Mouse (Mus musculus) hindbrain, embryonic 12.5 days (tissue): Measurements from ENCODE around the gene Mapk1. TPM values are rescaled to one million over a fixed set of nuclear protein-coding genes. Genes with fewer than 3 reads are reported as not detected.

Source experiments
- ATAC-seq: fragments of 200-750 bp; cut with Nextera tagmentation; 2 replicates; pipeline ENCODE4 v1.8.0; 2017; ENCODE audit warnings: moderate TSS enrichment; ENCODE audit not compliant: low FRiP score
- H3K27ac ChIP-seq: fragments of 300-500 bp; sonication (generic); 2 replicates; pipeline ENCODE4 v1.5.1; 2016; ENCODE audit warnings: mild to moderate bottlenecking
- H3K27me3 ChIP-seq: fragments of 300-500 bp; sonication (generic); 2 replicates; pipeline ENCODE4 v1.6.1; 2016; ENCODE audit warnings: mild to moderate bottlenecking
- H3K36me3 ChIP-seq: fragments of 300-500 bp; sonication (generic); 2 replicates; pipeline ENCODE4 v1.6.1; 2016; ENCODE audit warnings: mild to moderate bottlenecking
- H3K4me1 ChIP-seq: fragments of 300-500 bp; sonication (generic); 2 replicates; pipeline ENCODE4 v1.6.1; 2016
- H3K4me2 ChIP-seq: fragments of 300-500 bp; sonication (generic); replicated peaks from 2 replicates; pipeline ENCODE4 v1.6.1; 2016; ENCODE audit warnings: mild to moderate bottlenecking
- H3K4me3 ChIP-seq: fragments of 300-500 bp; sonication (generic); 2 replicates; pipeline ENCODE4 v1.5.1; 2016; ENCODE audit warnings: mild to moderate bottlenecking
- H3K9ac ChIP-seq: fragments of 300-500 bp; sonication (generic); 2 replicates; pipeline ENCODE4 v1.6.1; 2016; ENCODE audit warnings: mild to moderate bottlenecking, moderate library complexity
- H3K9me3 ChIP-seq: fragments of 300-500 bp; sonication (generic); replicated peaks from 2 replicates; pipeline ENCODE4 v1.6.1; 2016; ENCODE audit warnings: mild to moderate bottlenecking
- WGBS: fragments of 180-500 bp; shearing (Covaris S2); methylation state at CpG from one replicate; pipeline ENCODE4 v1.1.7; 2016; 5-methylcytosine and 5-hydroxymethylcytosine counted together
- polyA plus RNA-seq: library from polyadenylated mRNA; unstranded; fragments of >200 nt; fragmentation: Nextera tagmentation; extraction: Ambion mirVana; gene quantifications from 2 replicates; pipeline ENCODE4 v1.2.1, GENCODE M21; 2016

Gene Mapk1
- polyA plus RNA-seq, 1 experiment from 2014 or later = 163 TPM

GRCm38 (mm10) chr16:17067552-17067951 lies 84.4 kb downstream of the Mapk1 start:
- ATAC-seq = no peak
- H3K4me2 ChIP-seq = no peak overlapping the region
- H3K9ac ChIP-seq = no peak overlapping the region
- 86% methylated on average over 2 of the region's 2 CpGs for WGBS
- no peak overlapping the region for H3K4me3 ChIP-seq
- 0 out of 2 replicates have a peak, but pooled peaks cover 4% of the 10 kb centered on the region for H3K36me3 ChIP-seq
- H3K27me3 ChIP-seq = no peaks in the 10 kb centered on the region
- H3K27ac ChIP-seq = no peak overlapping the region
- no peaks in the 10 kb centered on the region for H3K9me3 ChIP-seq
- H3K4me1 ChIP-seq = peaks cover 15% of the 10 kb centered on the region

GRCm38 (mm10) chr16:17069511-17070443 lies 86.6 kb downstream of the Mapk1 start, which contains the start of gene Ypel1:
TSS of gene Ypel1 (plus strand) at chr16:17069696.
- no peaks in the 10 kb centered on the region for H3K9me3 ChIP-seq
- H3K27ac ChIP-seq = peak within 1 kb of the TSS; percentile 90
- H3K36me3 ChIP-seq = peaks cover 22% of the 10 kb centered on the region
- H3K4me3 ChIP-seq = peak within 1 kb of the TSS; percentile 84
- no peaks in the 10 kb centered on the region for H3K27me3 ChIP-seq
- peak within 1 kb of the TSS; percentile 69 for H3K4me2 ChIP-seq
- H3K4me1 ChIP-seq = peaks cover 15% of the 10 kb centered on the region
- under 1% methylated on average over 70 of the region's 76 CpGs for WGBS
- ATAC-seq = peak; percentile 95
- peak within 1 kb of the TSS; percentile 90 for H3K9ac ChIP-seq

GRCm38 (mm10) chr16:17070716-17071115 lies 87.5 kb downstream of the Mapk1 start:
- Histone ChIP-seq H3K9me3 (peaks cover 3% of the 10 kb centered on the region; the same call in 1 of the 2 replicates), H3K27me3 (no peaks in the 10 kb centered on the region), H3K4me3 (peak overlapping the region; percentile 84), H3K36me3 (peaks cover 31% of the 10 kb centered on the region), H3K27ac (no peak overlapping the region), H3K9ac (peak overlapping the region; percentile 90), H3K4me1 (peaks cover 15% of the 10 kb centered on the region), H3K4me2 (peak overlapping the region; percentile 69)
- ATAC-seq = no peak
- WGBS = 57% methylated on average over 6 of the region's 6 CpGs

- Histone ChIP-seq H3K27ac (no peak overlapping the region), H3K36me3 (peaks cover 46% of the 10 kb centered on the region), H3K4me2 (no peak overlapping the region), H3K27me3 (no peaks in the 10 kb centered on the region), H3K9me3 (peaks cover 5% of the 10 kb centered on the region; the same call in 1 of the 2 replicates), H3K4me1 (peaks cover 15% of the 10 kb centered on the region), H3K4me3 (no peak overlapping the region), H3K9ac (no peak overlapping the region)
- whole genome bisulfite sequencing = 95% methylated on average over 7 of the region's 7 CpGs
- no peak for ATAC-seq
These were observed 89.8 kb downstream of the Mapk1 start for GRCm38 (mm10) chr16:17073000-17073399.

- 92% methylated on average over 2 of the region's 2 CpGs for WGBS
- no peak for ATAC-seq
- peaks cover 8% of the 10 kb centered on the region; the same call in 1 of the 2 replicates for H3K4me1 ChIP-seq
- H3K4me3 ChIP-seq = no peak overlapping the region
- no peak overlapping the region for H3K9ac ChIP-seq
- H3K9me3 ChIP-seq = peaks cover 5% of the 10 kb centered on the region; the same call in 1 of the 2 replicates
- H3K27me3 ChIP-seq = no peaks in the 10 kb centered on the region
- no peak overlapping the region for H3K27ac ChIP-seq
- H3K4me2 ChIP-seq = no peak overlapping the region
- H3K36me3 ChIP-seq = peaks cover 66% of the 10 kb centered on the region
These were observed 93.1 kb downstream of the Mapk1 start for GRCm38 (mm10) chr16:17076301-17076700.

DNA sequence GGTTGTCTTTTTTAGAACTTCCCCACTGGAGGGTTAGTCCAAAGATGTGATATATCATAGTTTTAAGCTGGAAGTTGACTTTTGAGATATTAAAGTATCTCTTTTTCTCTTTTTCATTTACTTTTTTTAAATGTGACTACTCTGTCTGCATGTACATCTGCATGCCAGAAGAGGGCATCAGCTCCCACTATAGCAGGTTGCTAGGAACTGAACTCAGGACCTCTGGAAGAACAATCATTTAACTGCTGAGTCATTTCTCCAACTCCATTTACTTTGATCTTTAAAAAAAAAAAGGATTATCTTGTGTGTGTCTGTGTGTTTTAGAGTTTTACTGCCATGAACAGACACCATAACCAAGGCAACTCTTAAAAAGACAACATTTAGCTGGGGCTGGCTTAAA lies 93.7 kb downstream of the Mapk1 start:
- Histone ChIP-seq H3K27ac (no peak overlapping the region), H3K4me1 (peaks cover 5% of the 10 kb centered on the region; the same call in 1 of the 2 replicates), H3K4me2 (no peak overlapping the region), H3K4me3 (no peak overlapping the region), H3K9ac (no peak overlapping the region), H3K27me3 (no peaks in the 10 kb centered on the region), H3K36me3 (peaks cover 72% of the 10 kb centered on the region), H3K9me3 (peaks cover 5% of the 10 kb centered on the region; the same call in 1 of the 2 replicates)
- ATAC-seq = no peak

DNA sequence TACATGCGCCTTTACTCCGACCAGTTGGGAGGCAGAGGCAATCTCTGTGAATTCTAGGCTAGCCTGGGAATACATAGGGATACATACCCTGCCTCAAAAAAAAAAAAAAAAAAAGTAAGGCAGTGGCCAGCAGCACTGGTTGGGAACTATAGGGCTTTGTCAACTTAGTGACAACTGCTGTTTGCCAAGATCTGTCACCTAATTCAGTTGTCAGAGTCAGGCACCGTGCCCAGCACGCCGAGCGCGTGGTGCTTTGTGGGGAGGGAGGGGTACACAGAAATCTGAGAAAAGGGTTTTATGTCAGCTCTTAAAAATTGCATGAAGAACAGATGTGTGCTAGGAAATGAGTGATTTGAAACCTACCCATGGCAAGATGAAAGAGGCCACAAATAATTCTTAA lies 94.9 kb downstream of the Mapk1 start:
- Histone ChIP-seq H3K27ac (no peak overlapping the region), H3K9me3 (peaks cover 5% of the 10 kb centered on the region; the same call in 1 of the 2 replicates), H3K27me3 (no peaks in the 10 kb centered on the region), H3K4me2 (no peak overlapping the region), H3K9ac (no peak overlapping the region), H3K4me3 (no peak overlapping the region), H3K36me3 (peaks cover 77% of the 10 kb centered on the region), H3K4me1 (no peaks in the 10 kb centered on the region)
- no peak for ATAC-seq
- WGBS = 89% methylated on average over 7 of the region's 7 CpGs

DNA sequence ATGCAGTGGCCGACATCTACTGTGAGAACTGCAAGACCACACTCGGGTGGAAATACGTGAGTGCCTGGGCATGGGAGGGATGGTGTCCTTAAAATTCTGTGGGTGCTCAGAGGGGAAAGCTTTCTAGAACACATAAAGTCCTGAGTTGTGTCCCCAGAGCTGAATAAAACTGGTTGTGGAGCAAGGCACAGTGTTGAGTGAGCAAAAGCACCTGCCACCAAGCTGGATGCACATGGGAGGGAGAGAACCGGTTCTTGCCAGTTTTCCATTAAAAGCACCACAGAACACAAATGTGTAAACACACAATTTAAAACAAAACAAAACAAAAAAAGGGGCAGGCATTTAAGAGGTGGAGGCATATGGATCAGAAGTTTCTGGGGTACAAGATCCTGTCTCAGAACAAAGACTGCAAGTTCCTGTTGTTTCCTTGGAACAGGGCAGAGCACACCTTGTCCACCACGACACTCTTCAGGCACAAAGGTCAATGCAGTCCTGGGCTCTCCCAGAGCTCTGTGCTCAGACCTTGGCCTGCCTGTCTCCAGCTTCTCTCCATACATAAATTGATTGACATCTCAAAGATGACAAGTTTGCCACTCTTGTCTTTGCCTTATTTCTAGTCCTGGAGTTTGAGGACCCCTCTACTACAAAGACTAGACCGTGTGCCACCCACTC lies 99.1 kb downstream of the Mapk1 start:
- no peak for ATAC-seq
- Histone ChIP-seq H3K4me1 (no peaks in the 10 kb centered on the region), H3K4me3 (no peak overlapping the region), H3K9ac (no peak overlapping the region), H3K4me2 (no peak overlapping the region), H3K27ac (no peak overlapping the region), H3K36me3 (peaks cover 85% of the 10 kb centered on the region), H3K27me3 (no peaks in the 10 kb centered on the region), H3K9me3 (no peaks in the 10 kb centered on the region)
- WGBS = 88% methylated on average over 6 of the region's 6 CpGs

DNA sequence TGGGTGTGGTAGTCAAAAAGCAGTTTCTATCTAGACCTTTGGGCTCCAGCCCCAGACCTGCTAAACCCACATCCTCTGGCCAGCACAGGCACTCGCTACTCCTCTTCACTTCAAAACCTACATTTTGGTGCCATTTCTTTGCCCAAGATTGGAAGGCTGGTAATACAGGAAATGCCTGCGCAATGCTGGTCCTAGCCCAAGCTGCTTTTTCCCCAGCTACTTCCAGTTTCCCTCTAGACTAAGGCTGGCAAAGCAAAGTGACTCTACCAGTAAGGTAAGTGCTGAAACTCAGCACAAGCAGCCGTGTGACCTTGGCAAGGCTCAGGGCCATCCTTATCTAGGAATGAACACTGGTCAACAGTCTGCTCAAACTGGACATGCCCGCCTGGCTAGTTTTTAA lies 102.5 kb downstream of the Mapk1 start:
- 95% methylated on average over 4 of the region's 4 CpGs for WGBS
- no peak overlapping the region for H3K9ac ChIP-seq
- no peak overlapping the region for H3K27ac ChIP-seq
- no peaks in the 10 kb centered on the region for H3K27me3 ChIP-seq
- no peak overlapping the region for H3K4me2 ChIP-seq
- ATAC-seq = no peak
- no peak overlapping the region for H3K4me3 ChIP-seq
- no peaks in the 10 kb centered on the region for H3K9me3 ChIP-seq
- H3K4me1 ChIP-seq = no peaks in the 10 kb centered on the region
- peaks cover 93% of the 10 kb centered on the region for H3K36me3 ChIP-seq

- 91% methylated on average over 3 of the region's 3 CpGs for WGBS
- H3K4me2 ChIP-seq = no peak overlapping the region
- H3K4me3 ChIP-seq = no peak overlapping the region
- H3K4me1 ChIP-seq = no peaks in the 10 kb centered on the region
- no peak for ATAC-seq
- H3K36me3 ChIP-seq = peaks cover 99% of the 10 kb centered on the region
- H3K27me3 ChIP-seq = no peaks in the 10 kb centered on the region
- H3K9ac ChIP-seq = no peak overlapping the region
- H3K9me3 ChIP-seq = no peaks in the 10 kb centered on the region
- H3K27ac ChIP-seq = no peak overlapping the region
These were observed 103.1 kb downstream of the Mapk1 start for GRCm38 (mm10) chr16:17086241-17086640.

DNA sequence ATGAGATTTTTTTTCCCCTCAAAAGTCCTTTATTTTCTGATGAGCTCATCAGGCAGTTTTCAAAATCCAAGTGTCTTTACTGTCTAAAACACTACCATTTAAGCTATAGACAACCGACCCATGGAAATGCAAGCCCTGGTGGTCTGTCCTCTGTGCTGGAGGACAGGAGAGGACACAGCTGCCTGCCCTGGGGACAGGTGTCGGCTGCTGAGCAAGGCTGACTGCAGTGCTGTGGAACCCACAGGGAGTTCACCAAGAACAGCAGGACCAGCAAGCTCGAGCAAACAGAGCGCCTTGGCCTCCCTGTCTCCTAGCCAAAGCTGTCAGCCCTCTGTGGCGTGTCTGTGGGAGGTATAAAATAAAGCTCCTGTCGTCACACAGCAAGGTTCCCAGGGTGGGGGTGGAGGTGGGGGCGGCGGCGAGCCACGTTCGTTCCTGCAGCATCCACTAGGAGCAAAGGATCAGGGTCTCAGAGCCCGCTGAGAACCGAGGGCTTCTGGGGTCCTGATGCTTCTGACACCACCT lies 103.5 kb downstream of the Mapk1 start:
- WGBS = 77% methylated on average over 13 of the region's 13 CpGs
- Histone ChIP-seq H3K4me2 (no peak overlapping the region), H3K4me3 (no peak overlapping the region), H3K27ac (no peak overlapping the region), H3K36me3 (peaks cover 99% of the 10 kb centered on the region), H3K4me1 (no peaks in the 10 kb centered on the region), H3K27me3 (no peaks in the 10 kb centered on the region), H3K9me3 (no peaks in the 10 kb centered on the region), H3K9ac (no peak overlapping the region)
- no peak for ATAC-seq

GRCm38 (mm10) chr16:17088346-17088745 lies 105.2 kb downstream of the Mapk1 start:
- Histone ChIP-seq H3K4me1 (no peaks in the 10 kb centered on the region), H3K4me2 (no peak overlapping the region), H3K27ac (no peak overlapping the region), H3K27me3 (no peaks in the 10 kb centered on the region), H3K36me3 (peaks cover 99% of the 10 kb centered on the region), H3K9ac (no peak overlapping the region), H3K4me3 (no peak overlapping the region), H3K9me3 (no peaks in the 10 kb centered on the region)
- ATAC-seq = peak; percentile 12; the same call in 1 of the 2 replicates
- WGBS = 73% methylated on average over 3 of the region's 3 CpGs
